Mouse (Mus musculus): ENCODE results near the gene Fus. TPM values are rescaled to one million over a fixed set of nuclear protein-coding genes. Genes with fewer than 3 reads are reported as not detected.

Gene Fus
- polyA plus RNA-seq (2012; rRNA removed), result 779 and 808 TPM in 2 replicates

DNA sequence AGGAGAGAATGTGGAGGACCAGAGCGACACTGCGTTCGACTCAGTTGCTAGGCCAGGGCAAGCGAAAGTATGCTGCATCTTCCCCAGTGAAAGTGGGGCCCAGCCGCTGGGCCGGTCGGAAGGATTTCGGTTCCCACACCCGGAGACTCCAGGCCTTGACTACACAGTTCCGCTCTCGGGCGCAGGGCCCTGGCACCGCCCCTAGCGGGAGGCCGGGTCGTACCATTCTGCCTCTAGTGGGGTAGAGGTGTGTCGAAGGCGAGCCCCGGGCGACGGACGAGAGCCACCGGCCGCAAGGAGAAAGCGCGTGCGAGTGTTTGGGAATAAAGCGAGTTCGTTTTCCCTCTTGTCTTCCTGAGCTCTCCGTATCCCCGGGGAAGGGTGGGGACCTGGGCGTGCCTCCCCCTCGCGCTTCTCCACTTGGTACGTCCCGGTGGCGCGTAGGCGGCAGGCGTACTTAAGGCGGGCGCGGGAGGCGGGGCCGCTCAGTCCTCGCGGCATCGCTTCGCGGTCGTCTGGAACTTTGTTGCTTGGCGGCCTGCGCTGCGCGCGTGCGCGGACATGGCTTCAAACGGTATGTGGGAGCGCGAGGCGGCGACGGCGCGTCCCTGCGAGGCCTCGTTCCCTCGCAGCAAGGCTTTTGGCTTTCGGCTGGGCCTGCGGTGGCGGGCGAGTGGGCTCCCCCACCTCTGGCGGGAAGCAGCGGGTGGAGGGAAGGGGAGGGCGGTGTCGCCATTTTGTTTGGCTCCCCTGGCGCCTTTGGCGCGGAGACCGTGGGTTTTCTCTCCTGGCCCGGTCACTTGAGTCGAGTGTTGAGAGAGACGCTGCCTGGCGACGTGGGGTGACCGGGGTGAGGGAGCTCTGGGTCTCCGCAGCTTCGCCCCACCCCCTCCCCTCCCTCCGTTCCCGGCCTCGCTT is at the start of gene Fus:
Gene Fus, plus strand, starts transcription at position 454 of the 918 bp plus-strand sequence.

DNA sequence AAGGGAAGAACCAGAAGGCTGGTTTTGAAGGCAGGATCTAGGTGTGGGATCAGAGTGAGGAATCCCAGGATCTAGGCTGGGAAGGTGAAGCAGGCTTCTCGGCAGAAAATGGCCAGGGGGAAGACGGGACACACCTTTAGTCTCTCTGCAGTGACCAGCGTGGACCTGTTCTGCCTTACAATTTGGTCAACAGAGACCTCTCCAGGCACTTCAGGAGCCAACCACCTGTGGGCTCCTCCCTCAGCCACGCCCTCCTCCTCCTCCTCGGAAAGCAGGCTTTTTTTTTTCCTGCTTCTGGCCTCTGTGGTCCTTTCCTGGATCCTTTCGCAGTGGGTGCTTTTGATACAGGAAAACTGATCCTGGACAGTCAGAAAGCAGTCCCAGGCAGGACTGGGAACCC is 37.3 kb upstream of the Fus start, which contains the start of gene Prss8:
Gene Prss8, minus strand, starts transcription at position 182 of the 400 bp plus-strand sequence.

DNA sequence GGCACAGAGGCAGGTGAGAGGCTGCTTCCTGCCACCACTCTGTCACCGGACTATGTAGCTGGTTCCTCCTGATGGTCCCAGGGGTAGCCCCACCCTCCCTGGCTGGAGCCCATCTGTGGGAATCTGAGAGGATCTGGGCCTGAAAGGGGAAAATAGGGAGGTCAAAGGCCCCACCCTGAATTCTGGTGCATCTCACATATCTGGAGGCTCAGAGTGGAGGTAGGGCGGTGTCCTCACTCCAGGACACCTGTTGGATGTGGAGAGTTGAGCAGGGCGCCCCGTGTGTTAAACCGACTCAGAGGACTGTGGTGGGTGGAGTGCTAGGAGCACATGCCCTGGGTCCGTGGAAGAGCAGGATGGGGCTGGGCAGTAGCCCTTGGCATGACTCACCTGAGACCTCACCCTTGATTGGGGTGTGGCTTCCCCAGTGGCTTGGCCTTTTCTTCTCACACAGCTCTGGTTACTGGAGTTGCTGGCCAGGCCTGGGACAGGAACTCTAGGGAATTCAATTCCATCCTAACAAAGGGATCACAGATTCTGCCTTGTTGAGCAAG is 20.7 kb upstream of the Fus start, which contains the start of gene Prss36:
Gene Prss36, minus strand, starts transcription at position 256 of the 554 bp plus-strand sequence.

DNA sequence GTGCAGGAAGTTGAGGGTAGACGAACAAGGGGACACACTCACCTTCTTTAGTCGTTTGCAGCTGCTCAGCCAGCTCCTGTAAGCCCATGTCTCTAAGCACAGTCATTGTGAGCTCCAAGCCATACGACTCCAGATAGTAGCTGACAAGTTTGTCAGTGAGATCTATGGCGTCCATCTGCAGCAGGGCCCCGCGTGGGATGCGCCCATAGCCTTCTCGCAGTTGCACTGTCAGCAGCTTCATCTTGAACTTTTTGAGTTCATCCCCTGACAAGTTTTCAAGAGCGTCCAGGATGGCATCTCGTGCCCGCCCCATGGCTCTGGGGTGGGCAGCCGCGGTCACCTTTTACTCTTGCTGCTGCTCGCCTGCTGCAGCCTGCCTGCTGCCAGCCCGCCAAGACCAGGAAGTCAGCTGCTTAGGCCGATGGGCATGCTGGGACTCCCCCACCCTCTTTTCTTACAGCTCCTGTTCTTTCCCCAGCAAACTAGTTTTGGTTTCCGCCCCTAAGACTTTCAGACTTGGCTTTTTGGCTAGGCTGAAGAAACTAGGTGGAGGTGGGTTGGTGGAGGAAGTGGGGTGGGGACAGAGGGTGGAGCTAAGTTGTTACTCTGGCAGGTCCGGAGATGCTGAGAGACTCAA is 26.2 kb downstream of the Fus start, which contains the start of gene Pycard:
Gene Pycard, minus strand, starts transcription at position 527 of the 637 bp plus-strand sequence.

DNA sequence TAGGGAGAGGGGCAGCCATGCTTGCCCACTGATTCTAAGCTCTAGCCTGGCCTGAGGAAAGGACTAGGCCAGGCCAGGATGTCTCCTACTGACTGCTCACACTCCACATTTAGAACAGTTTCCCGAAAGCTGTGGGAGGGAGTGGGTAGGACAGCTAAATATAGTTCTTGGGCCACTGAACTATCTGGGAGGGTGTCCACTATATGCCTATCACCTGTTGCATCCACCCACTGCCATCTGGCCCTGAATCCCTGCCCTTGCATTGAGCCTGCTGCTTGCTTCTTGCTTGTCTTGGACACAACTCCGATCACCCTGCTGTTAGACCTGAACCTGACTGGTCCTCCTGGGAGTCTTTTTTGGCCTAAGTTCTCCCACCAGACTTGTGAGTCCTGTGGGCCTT is 36.4 kb downstream of the Fus start, which contains the start of gene Trim72:
Gene Trim72, plus strand, starts transcription at position 262 of the 400 bp plus-strand sequence.

Other genes with a start within 250 kb of the Fus start
- not detected in 2 replicates for gene Ctf2, start 235.3 kb upstream of the Fus start, polyA plus RNA-seq (2012; rRNA removed)
- 131 and 136 TPM in 2 replicates for gene Fbxl19, start 222.9 kb upstream of the Fus start, polyA plus RNA-seq (2012; rRNA removed)
- 8.2 and 10.4 TPM in 2 replicates for gene Orai3, start 197.6 kb upstream of the Fus start, polyA plus RNA-seq (2012; rRNA removed)
- gene Setd1a, start 190.8 kb upstream of the Fus start, polyA plus RNA-seq (2012; rRNA removed), result 16.7 and 23.0 TPM in 2 replicates
- gene Gm49388, start 181.8 kb upstream of the Fus start, polyA plus RNA-seq (2012; rRNA removed), result not detected in 2 replicates
- gene Hsd3b7, start 166.9 kb upstream of the Fus start, polyA plus RNA-seq (2012; rRNA removed), result 15.0 and 18.8 TPM in 2 replicates
- gene Stx4a, start 143.2 kb upstream of the Fus start, polyA plus RNA-seq (2012; rRNA removed), result 55.6 and 78.3 TPM in 2 replicates
- 82.8 and 97.6 TPM in 2 replicates for gene Stx1b, start 142.9 kb upstream of the Fus start, polyA plus RNA-seq (2012; rRNA removed)
- 23.8 and 25.2 TPM in 2 replicates for gene Zfp646, start 91.2 kb upstream of the Fus start, polyA plus RNA-seq (2012; rRNA removed)
- gene Zfp668, start 90.6 kb upstream of the Fus start, polyA plus RNA-seq (2012; rRNA removed), result 20.6 and 21.2 TPM in 2 replicates
- 2.4 and 3.0 TPM in 2 replicates for gene Prss53, start 76.5 kb upstream of the Fus start, polyA plus RNA-seq (2012; rRNA removed)
- not detected in 2 replicates for gene Gm21974, start 72.0 kb upstream of the Fus start, polyA plus RNA-seq (2012; rRNA removed)
- 61.4 and 95.9 TPM in 2 replicates for gene Vkorc1, start 71.8 kb upstream of the Fus start, polyA plus RNA-seq (2012; rRNA removed)
- 54.7 and 59.0 TPM in 2 replicates for gene Bckdk, start 63.4 kb upstream of the Fus start, polyA plus RNA-seq (2012; rRNA removed)
- 48.3 and 52.2 TPM in 2 replicates for gene Kat8, start 54.9 kb upstream of the Fus start, polyA plus RNA-seq (2012; rRNA removed)
- 0.20 and 2.6 TPM in 2 replicates for gene Prss8, start 37.4 kb upstream of the Fus start, polyA plus RNA-seq (2012; rRNA removed)
- gene Prss36, start 20.7 kb upstream of the Fus start, polyA plus RNA-seq (2012; rRNA removed), result 10.7 and 13.2 TPM in 2 replicates
- gene Pycard, start 26.4 kb downstream of the Fus start, polyA plus RNA-seq (2012; rRNA removed), result 7.0 and 10.3 TPM in 2 replicates
- gene Trim72, start 36.5 kb downstream of the Fus start, polyA plus RNA-seq (2012; rRNA removed), result 0.64 and 4.6 TPM in 2 replicates
- gene Itgam, start 95.2 kb downstream of the Fus start, polyA plus RNA-seq (2012; rRNA removed), result 2.0 and 2.3 TPM in 2 replicates
- 0.01 and 0.05 TPM in 2 replicates for gene Gm49368, start 95.2 kb downstream of the Fus start, polyA plus RNA-seq (2012; rRNA removed)
- gene Itgax, start 162.1 kb downstream of the Fus start, polyA plus RNA-seq (2012; rRNA removed), result 0.14 and 0.15 TPM in 2 replicates
- 0.04 TPM in 1 of 2 replicates, not detected in the other for gene Itgad, start 186.9 kb downstream of the Fus start, polyA plus RNA-seq (2012; rRNA removed)
- gene Cox6a2, start 238.9 kb downstream of the Fus start, polyA plus RNA-seq (2012; rRNA removed), result 0.09 and 10.5 TPM in 2 replicates